Mouse (Mus musculus) natural killer cell, adult 2 months (primary cell): ENCODE measurements at regions not wholly inside any gene's neighbourhood (a gene's known extent, or its start where the extent isn't known, plus 50 kb on each side); places are given as distances from the start of the nearest gene placed in this dataset.

Source experiments
- DNase-seq, 2 experiments: peaks; one replicate each; pipeline ENCODE4 v3.0.0; 2022; ENCODE audit warnings: low spot score in 2 of 2

DNA sequence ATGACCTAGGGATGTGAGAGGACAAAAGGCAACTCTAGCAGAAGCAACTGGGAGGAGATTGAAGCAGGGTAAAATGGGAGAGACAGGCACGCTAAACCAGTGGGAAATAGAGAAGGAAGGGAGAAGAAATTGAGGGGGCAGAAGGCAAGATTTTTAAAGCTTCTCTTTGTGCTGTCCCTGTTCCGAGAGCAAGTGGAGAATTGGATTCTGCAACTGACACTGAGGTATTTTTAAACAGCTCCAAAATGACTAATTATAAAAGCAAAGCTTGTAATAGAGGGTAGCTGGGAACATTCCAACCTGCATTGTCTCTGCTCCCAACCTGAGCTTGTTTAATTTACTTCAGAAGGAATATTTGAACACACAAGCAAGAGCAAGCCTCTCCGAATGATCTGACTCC is 460.7 kb upstream of the Mgmt start:
- DNase-seq: no peak

DNA sequence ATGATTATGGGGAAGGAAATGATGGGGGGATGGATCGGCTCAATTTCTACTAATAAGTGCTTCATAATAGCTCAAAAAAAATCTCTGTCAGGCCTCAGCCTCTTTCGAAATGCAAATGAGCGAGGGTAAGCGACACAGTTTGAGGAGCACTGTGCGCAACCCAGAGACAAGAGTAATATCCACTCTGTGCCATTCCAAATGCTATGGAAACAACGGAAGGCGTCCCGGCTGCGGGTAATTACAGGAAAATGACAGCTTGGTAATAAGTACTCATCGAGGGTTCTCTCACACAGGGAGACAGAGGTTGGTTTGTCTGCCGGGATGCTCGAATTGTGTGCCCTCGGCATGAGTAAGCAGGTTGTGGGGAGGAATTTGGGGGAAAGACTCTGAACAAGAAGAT is 459.9 kb upstream of the Mgmt start:
- no peak for DNase-seq

DNA sequence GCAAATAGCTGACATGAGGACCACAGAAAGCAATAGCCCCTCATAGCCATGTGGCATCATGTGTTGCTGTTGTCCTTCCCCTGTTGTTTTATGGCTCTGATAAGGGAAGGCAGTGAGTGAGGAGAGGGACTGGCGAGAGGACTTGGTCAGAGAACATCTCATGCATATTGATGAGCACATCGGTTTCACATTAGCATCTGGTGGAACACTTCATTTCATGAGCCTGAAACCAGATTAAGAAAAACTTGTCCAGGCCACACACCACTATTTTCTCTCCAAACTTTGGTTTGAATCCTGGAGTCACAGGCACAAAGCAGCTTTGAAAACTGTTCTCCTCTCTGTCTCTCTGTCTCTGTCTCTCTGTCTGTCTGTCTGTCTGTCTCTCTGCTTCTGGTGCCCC is 451.0 kb upstream of the Mgmt start:
- DNase-seq: no peak

DNA sequence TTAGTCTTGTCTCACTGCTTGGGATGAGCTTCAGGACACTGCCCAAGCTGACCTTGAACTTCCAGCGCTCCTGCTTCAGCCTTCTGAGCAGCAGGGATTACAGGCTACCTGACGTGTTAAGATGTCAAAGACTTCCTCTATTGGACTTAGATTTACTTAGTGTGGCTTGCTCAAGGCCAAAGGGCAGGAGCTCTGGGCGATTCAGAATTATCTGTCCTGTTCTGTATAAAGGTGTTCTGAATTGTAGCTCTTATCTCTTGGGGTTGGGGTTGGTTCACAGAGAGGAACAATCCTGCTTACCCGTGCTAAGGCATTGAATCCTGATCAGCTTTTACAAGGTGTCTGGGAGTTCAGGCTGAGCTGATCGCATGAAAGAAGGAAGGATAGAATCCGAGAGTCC is 449.3 kb upstream of the Mgmt start:
- DNase-seq: no peak

DNA sequence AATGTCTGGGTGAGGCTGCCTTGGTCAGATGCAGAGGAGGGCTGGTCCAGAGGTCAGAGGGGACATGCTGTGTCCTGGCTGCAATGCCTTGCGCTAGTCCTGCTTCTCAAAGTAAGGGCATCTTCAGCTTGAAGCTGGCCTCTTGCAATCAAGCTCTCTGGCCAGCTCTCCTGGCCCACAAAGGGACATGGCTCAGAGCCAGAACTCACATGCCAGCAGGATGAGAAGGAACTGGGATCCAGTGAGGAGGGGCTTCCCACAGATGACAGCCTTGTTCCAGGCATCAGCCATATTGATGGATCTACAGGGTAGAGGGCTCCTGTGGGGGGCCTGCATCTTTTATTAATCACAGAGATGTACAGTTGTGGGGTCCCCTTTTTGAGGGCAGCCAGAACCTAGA is 445.1 kb upstream of the Mgmt start:
- DNase-seq: no peak

DNA sequence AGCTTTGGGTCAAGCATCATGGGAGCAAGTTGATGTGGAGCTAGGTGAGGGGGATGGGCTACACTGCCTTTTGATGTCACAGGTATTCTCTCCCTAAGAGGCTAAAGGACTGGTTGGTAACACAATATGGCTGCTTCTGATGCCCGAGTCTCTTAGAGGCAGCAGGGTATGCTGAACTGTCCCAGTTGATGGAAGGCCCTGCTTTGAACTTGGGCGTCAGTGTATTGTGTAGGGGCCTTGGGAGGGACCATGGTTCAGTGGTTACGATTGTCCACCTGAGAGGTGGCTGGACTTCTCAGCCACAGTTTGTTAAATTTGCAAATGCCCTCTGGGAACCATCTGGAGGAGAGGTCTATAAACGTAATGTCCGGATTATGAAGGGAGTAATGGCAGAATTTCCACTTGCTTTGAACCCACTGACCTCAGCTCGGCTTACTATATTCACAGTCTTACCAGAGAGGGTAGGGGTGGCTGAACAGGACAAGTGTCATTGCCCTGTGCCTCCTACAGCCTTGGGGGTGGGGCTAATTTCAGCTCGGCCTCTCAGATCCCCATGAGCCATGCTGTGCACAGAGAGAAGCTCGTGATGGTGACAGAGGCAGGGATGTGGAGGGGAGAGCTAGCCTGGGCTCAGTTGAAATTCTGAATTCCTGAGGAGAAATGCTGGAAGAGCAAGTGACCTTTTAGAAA is 442.6 kb upstream of the Mgmt start:
- DNase-seq: no peak

DNA sequence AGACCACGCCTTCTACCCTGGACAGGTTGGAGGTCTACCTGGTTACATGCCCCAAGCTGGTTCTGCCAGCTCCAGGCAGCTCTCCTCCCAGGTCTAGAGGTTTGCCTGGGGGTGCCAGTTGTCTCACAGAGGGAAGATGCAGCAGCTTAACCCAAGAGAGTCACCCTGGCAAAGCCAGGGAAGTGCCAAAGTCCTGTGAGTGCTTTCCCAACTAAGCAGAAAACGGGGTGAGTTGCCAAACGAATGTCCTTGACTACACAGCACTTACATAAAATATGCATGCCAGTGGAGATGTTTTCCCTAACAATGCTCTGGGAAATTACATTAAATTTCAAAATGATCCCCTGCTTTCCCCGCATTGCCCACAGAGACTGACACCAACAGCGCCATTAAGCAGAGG is 441.9 kb upstream of the Mgmt start:
- no peak for DNase-seq

DNA sequence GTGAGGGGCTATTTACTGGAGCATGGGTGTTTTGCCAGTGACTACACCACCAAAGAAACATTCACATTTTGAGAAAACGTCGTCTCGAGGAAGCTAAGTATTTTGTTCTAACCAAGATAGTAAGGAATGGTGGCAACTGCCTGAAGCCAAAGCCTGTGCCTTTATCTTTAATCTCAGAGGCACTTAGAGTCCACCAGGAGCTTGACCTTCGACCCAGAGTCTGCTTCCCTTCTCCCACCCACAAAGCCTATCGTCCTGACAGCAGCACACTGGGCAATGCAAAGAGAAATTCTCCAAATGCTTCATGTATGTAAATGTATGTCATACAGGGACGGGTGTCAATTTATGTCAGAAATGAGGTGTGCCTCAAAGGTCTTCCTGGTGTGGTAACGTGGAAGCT is 437.2 kb upstream of the Mgmt start:
- DNase-seq: no peak

DNA sequence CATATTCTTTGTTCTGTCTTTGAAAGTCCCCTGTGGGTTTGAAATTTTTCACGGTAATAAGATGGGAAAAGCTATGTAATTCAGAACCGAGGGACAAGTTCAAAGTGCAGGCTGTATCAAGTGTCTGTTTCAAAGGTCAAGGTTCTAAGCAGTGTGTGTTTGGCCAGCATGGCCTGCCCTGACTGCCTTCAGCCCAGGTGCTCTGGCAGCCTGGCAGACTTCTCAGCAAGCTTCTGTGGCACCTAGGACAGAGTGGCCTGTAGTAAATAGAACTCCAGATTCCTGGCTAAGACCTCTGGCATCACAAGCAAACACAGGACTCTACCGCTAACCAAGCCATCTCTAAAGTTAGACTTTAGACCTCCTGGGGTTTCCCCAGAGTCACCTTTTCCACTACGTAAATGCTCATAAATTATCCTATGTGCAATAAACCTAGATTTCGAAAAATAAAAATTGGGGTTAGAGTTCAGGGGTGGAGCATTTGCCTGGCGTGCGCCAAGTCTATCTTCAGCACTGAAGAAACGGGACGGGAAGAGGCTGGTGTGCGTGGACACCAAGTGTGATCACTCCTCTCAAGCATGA is 436.5 kb upstream of the Mgmt start:
- DNase-seq: no peak

DNA sequence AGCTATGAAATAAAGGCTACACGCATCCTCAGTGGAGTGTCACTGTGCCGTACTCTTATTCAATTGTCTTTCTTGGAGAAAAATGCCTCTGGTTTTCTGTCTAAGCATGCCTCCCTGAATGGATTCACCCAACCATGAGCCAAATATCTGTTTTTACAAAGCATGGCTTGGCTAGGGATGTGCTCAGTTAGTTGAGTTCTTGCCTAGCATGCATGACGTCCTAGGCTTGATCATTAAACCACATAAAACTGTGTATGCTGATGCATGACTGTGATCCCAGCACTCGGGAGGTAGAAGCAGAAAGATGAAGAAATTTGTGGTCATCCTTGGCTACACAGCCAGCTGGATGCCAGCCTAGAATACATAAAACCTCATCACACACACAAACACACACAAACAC is 417.3 kb upstream of the Mgmt start:
- no peak for DNase-seq

DNA sequence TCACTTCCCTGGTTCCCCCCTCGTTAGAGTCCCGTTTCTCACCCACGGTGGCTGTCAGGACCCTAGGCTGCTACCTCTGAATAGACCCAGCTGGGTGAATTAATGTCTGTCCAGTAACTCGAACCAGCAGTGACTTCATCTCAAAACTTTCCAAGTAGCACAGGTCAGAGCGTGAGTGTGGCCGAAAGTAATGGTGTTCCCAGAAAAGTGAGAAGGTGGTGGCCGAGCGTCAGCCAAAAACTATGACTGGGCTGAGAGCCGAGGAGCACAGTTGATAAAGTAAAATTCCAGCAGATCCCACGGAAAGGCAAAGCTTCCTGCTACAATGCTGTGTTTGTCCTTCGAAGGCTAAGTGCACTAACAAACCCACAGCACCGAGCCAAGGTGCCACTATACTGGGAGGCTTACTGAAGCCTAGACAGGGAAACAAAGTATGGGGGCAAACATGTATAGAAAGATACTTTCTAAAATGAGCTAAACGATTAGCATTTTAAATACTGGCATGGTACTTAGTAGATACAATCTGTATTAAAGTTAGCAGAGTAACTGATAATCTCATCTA is 413.7 kb upstream of the Mgmt start:
- DNase-seq: no peak

DNA sequence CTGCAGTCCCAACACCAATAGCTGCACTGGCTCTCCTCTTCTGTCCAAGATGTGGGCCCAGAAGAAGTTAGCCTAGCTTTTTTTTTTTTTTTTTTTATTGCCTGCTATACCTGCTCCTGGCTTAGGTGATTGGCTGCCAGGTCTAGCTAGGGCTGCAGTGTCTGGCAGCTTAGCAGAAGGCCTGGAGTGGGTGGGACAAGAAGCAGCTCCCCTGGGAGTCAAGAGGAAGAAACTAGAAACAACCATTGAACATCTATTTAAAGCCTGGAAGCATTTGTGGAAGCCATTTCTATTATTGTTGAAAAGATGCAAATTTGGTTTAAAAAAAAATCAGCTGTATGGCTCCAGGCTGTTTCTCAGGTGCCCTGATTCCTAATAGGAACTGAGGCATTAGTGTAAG is 411.2 kb upstream of the Mgmt start:
- DNase-seq: no peak

DNA sequence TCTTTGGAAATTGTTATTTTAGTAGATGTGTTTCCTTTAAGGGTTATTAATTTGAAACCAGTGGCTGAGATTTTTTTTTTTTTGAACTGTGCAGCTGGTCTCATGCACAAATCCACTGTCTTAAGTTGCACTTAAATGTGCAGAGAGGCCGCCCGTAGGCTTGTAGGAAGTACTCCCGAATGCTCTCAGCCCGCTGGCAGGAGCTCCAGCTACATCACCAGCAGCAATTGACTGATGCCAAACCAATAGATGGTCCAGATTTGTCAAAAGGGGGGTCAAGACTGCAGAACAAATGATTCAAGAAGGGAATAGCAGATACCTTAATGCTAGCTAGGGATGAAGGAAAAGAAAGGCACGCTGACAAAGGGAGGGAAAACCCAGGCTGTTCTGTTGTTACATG is 406.9 kb upstream of the Mgmt start:
- DNase-seq: no peak

DNA sequence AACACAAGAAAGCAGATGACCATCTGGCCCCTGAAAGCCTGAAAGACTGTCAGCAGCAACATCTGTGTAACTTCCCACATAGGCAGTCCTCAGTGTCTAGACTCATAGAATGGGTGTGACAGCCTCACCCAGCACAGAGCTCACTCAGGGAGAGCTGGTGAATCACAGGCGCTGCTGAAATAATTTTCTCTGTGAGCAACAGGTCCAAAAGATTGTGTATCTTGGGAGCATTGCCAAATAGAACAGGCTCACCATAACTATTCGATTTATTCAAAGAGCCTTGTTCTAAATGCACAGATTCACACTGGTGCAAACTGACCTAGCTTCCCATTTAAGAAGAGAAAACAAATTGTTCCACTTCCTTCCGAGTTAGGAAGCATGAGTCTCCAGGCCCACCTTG is 399.6 kb upstream of the Mgmt start:
- DNase-seq: no peak

DNA sequence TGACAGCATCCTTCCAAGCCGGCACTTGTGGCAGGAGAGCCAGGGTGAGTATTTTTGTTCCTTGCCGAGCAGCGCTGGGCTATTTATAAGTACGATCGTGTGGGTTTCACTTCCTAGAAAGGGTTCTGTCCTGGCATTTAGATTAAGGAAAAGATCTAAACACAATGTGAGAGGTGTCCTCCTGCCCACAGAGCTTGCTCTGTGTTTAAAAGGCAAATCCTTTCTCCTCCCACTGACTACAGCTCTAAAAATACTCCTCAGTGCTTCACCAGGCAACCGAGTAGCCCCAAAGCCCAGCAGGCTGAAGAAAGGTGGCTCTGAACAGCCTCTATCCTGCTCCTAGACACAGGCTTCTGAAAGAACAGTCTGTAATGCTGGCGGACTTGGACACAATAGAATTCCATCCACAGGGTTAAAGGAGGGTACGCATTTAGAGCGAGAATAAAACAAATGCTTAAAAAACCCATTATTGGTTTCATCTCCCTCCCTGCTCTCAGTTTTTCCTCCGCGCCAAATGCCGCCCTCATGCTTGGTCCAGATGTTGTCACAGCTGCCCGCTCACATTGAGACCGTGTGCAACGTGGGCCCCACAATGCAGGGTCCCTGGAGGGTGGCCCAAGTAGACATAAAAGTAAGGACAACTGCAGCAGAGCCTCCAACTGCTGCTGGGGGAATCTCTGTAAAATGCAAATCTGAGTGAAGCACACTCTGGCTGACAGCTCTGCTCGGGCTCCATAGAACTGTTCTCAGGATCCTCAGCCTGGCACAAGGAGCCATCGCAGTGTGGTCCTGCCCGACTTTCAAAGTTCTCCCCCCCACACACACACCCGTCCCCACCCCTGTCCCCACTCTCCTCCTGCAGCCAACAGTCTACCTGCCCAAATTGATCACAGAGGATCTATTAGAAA is 397.8 kb upstream of the Mgmt start:
- DNase-seq: no peak

DNA sequence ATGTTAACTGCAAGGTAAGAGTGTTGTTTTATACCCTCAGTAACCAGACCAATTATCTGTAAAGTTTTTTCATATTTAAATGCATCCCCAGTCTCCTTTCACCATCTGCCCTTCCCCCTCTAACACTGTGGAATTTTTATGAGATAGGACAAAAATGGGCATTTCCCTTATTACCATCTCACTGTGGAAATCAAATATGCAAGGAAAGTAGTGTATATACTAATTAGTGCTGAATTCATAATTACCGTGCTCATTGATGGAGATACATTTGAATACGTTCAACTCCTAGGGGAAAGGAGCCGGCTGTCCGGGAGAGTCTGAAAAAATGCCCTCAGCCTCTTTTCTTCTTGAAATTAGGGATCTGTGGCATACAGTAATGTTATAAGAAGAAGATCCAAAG is 394.4 kb upstream of the Mgmt start:
- no peak for DNase-seq

DNA sequence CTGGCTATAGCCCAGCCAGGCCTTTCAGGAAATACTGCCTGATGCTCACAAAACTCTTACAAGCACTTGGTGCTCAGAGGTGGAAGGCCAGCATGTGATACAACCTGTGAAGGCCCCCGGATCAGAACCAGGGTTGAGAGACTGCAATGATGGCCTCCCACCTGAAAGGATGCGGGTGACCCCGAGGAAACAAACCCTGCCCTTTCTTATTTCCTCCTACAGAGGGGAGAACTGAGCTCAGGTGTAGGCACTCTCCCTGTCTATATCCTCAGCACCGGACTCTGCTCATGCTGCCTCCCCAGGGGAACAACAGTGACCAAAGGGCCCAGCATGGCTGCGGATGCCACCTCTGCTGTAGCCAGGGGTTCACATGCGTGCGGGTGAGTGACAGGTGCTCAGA is 393.3 kb upstream of the Mgmt start:
- no peak for DNase-seq

DNA sequence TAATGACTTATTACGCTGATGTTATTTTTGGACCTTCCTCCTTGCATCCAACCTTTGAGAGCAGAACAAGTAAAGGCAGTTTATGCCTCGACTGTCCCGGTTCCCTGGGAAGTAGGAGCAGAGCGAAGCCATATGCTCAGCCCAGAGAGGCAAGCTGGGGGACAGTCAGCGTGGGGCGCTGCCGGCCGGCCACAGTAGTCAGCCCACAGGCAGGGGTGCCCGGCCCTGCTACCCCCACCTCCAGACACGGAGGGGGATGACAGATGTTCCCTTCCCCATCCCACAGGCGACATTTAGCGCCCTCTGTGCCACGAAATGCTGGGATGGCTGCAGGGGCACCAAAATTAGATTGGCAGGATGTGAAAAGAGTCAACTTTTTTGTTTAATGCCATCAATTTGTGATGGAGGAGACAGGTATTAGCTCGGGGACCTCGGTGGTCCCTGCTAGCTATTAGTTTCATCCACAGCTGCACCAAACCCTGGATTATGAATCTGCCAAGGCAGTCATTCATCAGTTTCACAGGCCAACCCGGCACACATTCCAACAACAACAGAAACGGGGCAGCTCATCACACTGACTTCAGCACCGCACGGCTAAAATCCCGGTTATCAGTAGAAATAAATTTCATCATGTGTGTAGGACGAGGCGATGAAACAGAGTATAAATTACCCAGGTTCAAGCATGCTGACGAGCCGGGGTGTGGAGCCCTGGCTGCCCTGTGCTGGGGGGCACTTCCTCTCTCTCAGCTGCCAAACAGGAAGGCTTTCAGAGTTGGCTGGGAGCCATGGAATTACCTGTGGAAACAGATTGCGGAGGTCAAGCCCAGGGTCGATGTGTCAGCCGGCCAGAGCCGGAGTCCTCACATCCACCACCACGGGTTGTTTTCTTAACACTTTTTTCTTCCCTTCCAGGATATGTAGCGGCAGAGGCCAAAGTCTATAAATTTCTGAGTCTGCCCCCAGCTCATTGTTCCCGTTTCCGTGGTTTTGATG is 392.3 kb upstream of the Mgmt start:
- DNase-seq: no peak

DNA sequence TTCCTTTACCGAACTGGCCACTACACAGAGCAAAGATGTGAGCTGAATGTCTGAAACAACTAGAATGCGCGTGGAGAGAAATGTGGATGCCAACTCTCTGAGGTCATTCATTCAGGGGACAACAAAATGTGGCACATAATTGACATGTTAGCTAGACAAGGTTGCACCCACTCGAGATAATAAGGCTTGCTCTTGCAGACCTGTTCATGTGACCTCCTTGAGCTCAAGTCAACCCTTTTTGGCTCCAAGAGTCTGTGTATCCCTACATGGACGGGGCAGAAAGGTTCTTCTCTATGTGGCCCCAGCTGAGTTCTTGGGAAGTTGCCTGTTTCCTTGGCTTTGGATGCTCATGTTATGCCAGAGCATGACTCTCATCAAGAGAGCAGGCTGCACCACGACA is 383.0 kb upstream of the Mgmt start:
- no peak for DNase-seq

DNA sequence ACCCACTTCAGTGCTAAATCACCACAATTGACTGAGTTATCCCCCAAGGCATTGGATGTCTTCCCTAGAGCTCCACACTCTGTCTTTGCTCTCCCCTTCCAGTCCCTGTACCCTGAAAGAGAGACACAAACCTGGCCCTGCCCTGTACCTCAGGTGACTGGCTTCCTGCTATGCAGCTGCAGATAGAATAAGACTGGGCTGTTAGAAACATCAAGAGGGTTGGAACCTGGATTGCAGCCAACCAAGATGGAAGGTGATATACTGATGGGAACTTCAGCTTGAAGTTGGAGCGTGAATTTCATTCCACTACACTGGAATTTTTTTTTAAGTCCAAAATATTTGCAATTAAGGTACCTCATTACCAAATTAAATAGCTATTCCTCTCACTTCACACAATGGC is 379.0 kb upstream of the Mgmt start:
- DNase-seq: no peak

DNA sequence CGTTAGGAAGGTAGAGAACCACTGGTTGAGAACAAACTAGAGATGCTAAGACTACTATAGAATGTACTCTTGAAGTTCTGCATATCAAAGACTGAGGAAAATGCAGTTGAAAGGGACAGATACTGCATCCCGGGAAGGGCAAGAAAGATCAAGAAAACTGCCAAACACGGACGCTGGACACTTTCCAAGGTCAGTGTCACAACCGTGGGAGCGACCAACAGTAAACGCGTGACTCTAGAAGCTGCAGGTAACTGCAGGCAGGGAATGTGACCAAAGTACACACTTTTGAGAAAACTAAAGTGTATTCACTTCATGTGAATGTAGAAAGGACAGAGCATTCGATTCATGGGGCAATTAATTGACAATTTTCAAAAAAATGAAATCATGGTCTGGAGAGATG is 368.6 kb upstream of the Mgmt start:
- no peak for DNase-seq
